Mouse (Mus musculus): ENCODE measurements around the gene Tenm2. TPM values are rescaled to one million over a fixed set of nuclear protein-coding genes. Genes with fewer than 3 reads are reported as not detected.

The Tenm2 gene
- polyA plus RNA-seq, 1 experiment from 2014 or later: 0.28 TPM

GRCm38 (mm10) chr11:36698268-36698667 lies 537.5 kb downstream of the Tenm2 start:
- no peaks in the 10 kb centered on the region for H3K27me3 ChIP-seq (ENCODE audit: insufficient read depth, low read length)
- no peaks in the 10 kb centered on the region for H3K4me1 ChIP-seq (ENCODE audit: insufficient read depth)
- ATAC-seq (ENCODE audit: insufficient read depth) (no peak), DNase-seq (no peak)
- no peaks in the 10 kb centered on the region for H3K9me3 ChIP-seq (ENCODE audit: low read depth, low read length)
- H3K4me2 ChIP-seq: no peak overlapping the region
- H3K4me3 ChIP-seq (ENCODE audit: low read depth, low read length): no peak overlapping the region
- WGBS: 65% methylated on average over 7 of the region's 7 CpGs
- H3K9ac ChIP-seq: no peak overlapping the region
- H3K27ac ChIP-seq (ENCODE audit: low read depth): no peak overlapping the region
- no peak for TF ChIP-seq CTCF (IDR thresholded peaks at IDR 0.05; ENCODE audit: low read depth)
- no peaks in the 10 kb centered on the region for H3K36me3 ChIP-seq (ENCODE audit: insufficient read depth)

- 66% methylated on average over 8 of the region's 8 CpGs for WGBS
- Histone ChIP-seq H3K27ac (ENCODE audit: low read depth) (no peak overlapping the region), H3K27me3 (ENCODE audit: insufficient read depth, low read length) (no peaks in the 10 kb centered on the region), H3K9me3 (ENCODE audit: low read depth, low read length) (no peaks in the 10 kb centered on the region), H3K9ac (no peak overlapping the region), H3K4me3 (ENCODE audit: low read depth, low read length) (no peak overlapping the region), H3K4me2 (no peak overlapping the region), H3K4me1 (ENCODE audit: insufficient read depth) (no peaks in the 10 kb centered on the region), H3K36me3 (ENCODE audit: insufficient read depth) (no peaks in the 10 kb centered on the region)
- TF ChIP-seq CTCF (IDR thresholded peaks at IDR 0.05; ENCODE audit: low read depth): no peak
- no peak for DNase-seq
- ATAC-seq (ENCODE audit: insufficient read depth): no peak
Observed at GRCm38 (mm10) chr11:36697816-36698215, 537.9 kb downstream of the Tenm2 start.

GRCm38 (mm10) chr11:36697021-36697639 lies 538.6 kb downstream of the Tenm2 start:
- ATAC-seq (ENCODE audit: insufficient read depth): no peak
- H3K9me3 ChIP-seq (ENCODE audit: low read depth, low read length): no peaks in the 10 kb centered on the region
- no peak overlapping the region for H3K9ac ChIP-seq
- no peak overlapping the region for H3K4me2 ChIP-seq
- H3K27ac ChIP-seq (ENCODE audit: low read depth): no peak overlapping the region
- no peak overlapping the region for H3K4me3 ChIP-seq (ENCODE audit: low read depth, low read length)
- TF ChIP-seq CTCF (IDR thresholded peaks at IDR 0.05; ENCODE audit: low read depth): no peak
- no peaks in the 10 kb centered on the region for H3K27me3 ChIP-seq (ENCODE audit: insufficient read depth, low read length)
- H3K36me3 ChIP-seq (ENCODE audit: insufficient read depth): no peaks in the 10 kb centered on the region
- no peaks in the 10 kb centered on the region for H3K4me1 ChIP-seq (ENCODE audit: insufficient read depth)
- WGBS: 39% methylated on average over 10 of the region's 10 CpGs
- DNase-seq: no peak

GRCm38 (mm10) chr11:36694810-36695209 lies 541.0 kb downstream of the Tenm2 start:
- Histone ChIP-seq H3K9me3 (ENCODE audit: low read depth, low read length) (no peaks in the 10 kb centered on the region), H3K9ac (no peak overlapping the region), H3K4me3 (ENCODE audit: low read depth, low read length) (no peak overlapping the region), H3K27ac (ENCODE audit: low read depth) (no peak overlapping the region), H3K36me3 (ENCODE audit: insufficient read depth) (no peaks in the 10 kb centered on the region), H3K4me2 (no peak overlapping the region), H3K27me3 (ENCODE audit: insufficient read depth, low read length) (no peaks in the 10 kb centered on the region), H3K4me1 (ENCODE audit: insufficient read depth) (no peaks in the 10 kb centered on the region)
- DNase-seq: no peak
- 57% methylated on average over 8 of the region's 8 CpGs for WGBS
- no peak for ATAC-seq (ENCODE audit: insufficient read depth)
- TF ChIP-seq CTCF (IDR thresholded peaks at IDR 0.05; ENCODE audit: low read depth): no peak

GRCm38 (mm10) chr11:36692637-36693036 lies 543.1 kb downstream of the Tenm2 start:
- Histone ChIP-seq H3K9me3 (ENCODE audit: low read depth, low read length) (no peaks in the 10 kb centered on the region), H3K9ac (no peak overlapping the region), H3K36me3 (ENCODE audit: insufficient read depth) (no peaks in the 10 kb centered on the region), H3K27me3 (ENCODE audit: insufficient read depth, low read length) (no peaks in the 10 kb centered on the region), H3K4me3 (ENCODE audit: low read depth, low read length) (no peak overlapping the region), H3K4me2 (no peak overlapping the region), H3K27ac (ENCODE audit: low read depth) (no peak overlapping the region), H3K4me1 (ENCODE audit: insufficient read depth) (no peaks in the 10 kb centered on the region)
- WGBS: 64% methylated on average over 3 of the region's 3 CpGs
- 0 out of 2 replicates have a peak, but pooled peaks have one; percentile 3 for TF ChIP-seq CTCF (IDR thresholded peaks at IDR 0.05; ENCODE audit: low read depth)
- ATAC-seq (ENCODE audit: insufficient read depth): no peak
- DNase-seq: peak; percentile 14

GRCm38 (mm10) chr11:36690826-36691225 lies 544.9 kb downstream of the Tenm2 start:
- TF ChIP-seq CTCF (IDR thresholded peaks at IDR 0.05; ENCODE audit: low read depth): no peak
- DNase-seq: no peak
- no peaks in the 10 kb centered on the region for H3K27me3 ChIP-seq (ENCODE audit: insufficient read depth, low read length)
- H3K4me2 ChIP-seq: no peak overlapping the region
- ATAC-seq (ENCODE audit: insufficient read depth): no peak
- no peak overlapping the region for H3K9ac ChIP-seq
- H3K4me3 ChIP-seq (ENCODE audit: low read depth, low read length): no peak overlapping the region
- no peaks in the 10 kb centered on the region for H3K36me3 ChIP-seq (ENCODE audit: insufficient read depth)
- no peak overlapping the region for H3K27ac ChIP-seq (ENCODE audit: low read depth)
- WGBS: 78% methylated on average over 6 of the region's 6 CpGs
- no peaks in the 10 kb centered on the region for H3K4me1 ChIP-seq (ENCODE audit: insufficient read depth)
- H3K9me3 ChIP-seq (ENCODE audit: low read depth, low read length): no peaks in the 10 kb centered on the region

GRCm38 (mm10) chr11:36686253-36686652 lies 549.5 kb downstream of the Tenm2 start:
- Histone ChIP-seq H3K36me3 (ENCODE audit: insufficient read depth) (no peaks in the 10 kb centered on the region), H3K27ac (ENCODE audit: low read depth) (no peak overlapping the region), H3K4me1 (ENCODE audit: insufficient read depth) (no peaks in the 10 kb centered on the region), H3K27me3 (ENCODE audit: insufficient read depth, low read length) (no peaks in the 10 kb centered on the region), H3K9ac (no peak overlapping the region), H3K4me3 (ENCODE audit: low read depth, low read length) (no peak overlapping the region), H3K4me2 (no peak overlapping the region), H3K9me3 (ENCODE audit: low read depth, low read length) (no peaks in the 10 kb centered on the region)
- ATAC-seq (ENCODE audit: insufficient read depth) (no peak), DNase-seq (no peak)
- WGBS: 61% methylated on average over 6 of the region's 6 CpGs
- no peak for TF ChIP-seq CTCF (IDR thresholded peaks at IDR 0.05; ENCODE audit: low read depth)
